Mouse (Mus musculus): ENCODE data around the gene Ccdc85c. TPM values are rescaled to one million over a fixed set of nuclear protein-coding genes. Genes with fewer than 3 reads are reported as not detected.

The Ccdc85c gene
- total RNA-seq, 2 experiments from 2014 or later, result 30.1 to 33.4 TPM

GRCm38 (mm10) chr12:108216611-108217370, 58.4 kb downstream of the Ccdc85c start:
- intact Hi-C loops (cut with DNase I), result loop anchor here (2.0 kb wide), 1 partner anchor 76 kb away; no protein-coding TSS in a partner anchor
- no peak for TF ChIP-seq CTCF (IDR thresholded peaks at IDR 0.05)
- DNase-seq, result peak; percentile 79
- H3K4me3 ChIP-seq, result no peak overlapping the region
- peak overlapping the region; percentile 24; the same call in 1 of the 2 replicates for H3K27ac ChIP-seq

GRCm38 (mm10) chr12:108215090-108215489, 60.1 kb downstream of the Ccdc85c start:
- TF ChIP-seq CTCF (IDR thresholded peaks at IDR 0.05), result peak; percentile 25; the same call in 1 of the 2 replicates
- Histone ChIP-seq H3K27ac (peak overlapping the region; percentile 69), H3K4me3 (no peak overlapping the region)
- DNase-seq, result peak; percentile 74
- intact Hi-C loops (cut with DNase I), result no loop called here

GRCm38 (mm10) chr12:108213090-108214041, 61.9 kb downstream of the Ccdc85c start:
- no peak for DNase-seq
- intact Hi-C loops (cut with DNase I), result no loop called here
- no peak for TF ChIP-seq CTCF (IDR thresholded peaks at IDR 0.05)
- Histone ChIP-seq H3K4me3 (no peak overlapping the region), H3K27ac (no peak overlapping the region; the same call in 1 of the 2 replicates)

GRCm38 (mm10) chr12:108212476-108212875, 62.7 kb downstream of the Ccdc85c start:
- no peak for TF ChIP-seq CTCF (IDR thresholded peaks at IDR 0.05)
- DNase-seq, result no peak
- no peak overlapping the region for H3K4me3 ChIP-seq
- intact Hi-C loops (cut with DNase I), result no loop called here
- H3K27ac ChIP-seq, result no peak overlapping the region

GRCm38 (mm10) chr12:108212071-108212470, 63.2 kb downstream of the Ccdc85c start:
- DNase-seq, result peak; percentile 8
- Histone ChIP-seq H3K27ac (no peak overlapping the region), H3K4me3 (no peak overlapping the region)
- intact Hi-C loops (cut with DNase I), result no loop called here
- TF ChIP-seq CTCF (IDR thresholded peaks at IDR 0.05), result no peak

- DNase-seq, result no peak
Measured at GRCm38 (mm10) chr12:108210623-108211022, 64.6 kb downstream of the Ccdc85c start.

GRCm38 (mm10) chr12:108208726-108209438, 66.3 kb downstream of the Ccdc85c start:
- intact Hi-C loops (cut with DNase I), result loop anchor here (1.0 to 5.0 kb wide), 2 partner anchors 84 to 283 kb away; no protein-coding TSS in a partner anchor
- TF ChIP-seq CTCF (IDR thresholded peaks at IDR 0.05), result peak; percentile 86

More at GRCm38 (mm10) chr12:108210623-108211022, 64.6 kb downstream of the Ccdc85c start:
- TF ChIP-seq CTCF (IDR thresholded peaks at IDR 0.05), result no peak
- H3K27ac ChIP-seq, result no peak overlapping the region
- intact Hi-C loops (cut with DNase I), result no loop called here
- no peak overlapping the region for H3K4me3 ChIP-seq

GRCm38 (mm10) chr12:108208216-108208615, 67.0 kb downstream of the Ccdc85c start:
- intact Hi-C loops (cut with DNase I), result loop anchor here (5.0 kb wide), 1 partner anchor 284 kb away; no protein-coding TSS in a partner anchor
- peak; percentile 27 for DNase-seq
- H3K4me3 ChIP-seq, result no peak overlapping the region
- no peak for TF ChIP-seq CTCF (IDR thresholded peaks at IDR 0.05)
- no peak overlapping the region for H3K27ac ChIP-seq

More at GRCm38 (mm10) chr12:108208726-108209438, 66.3 kb downstream of the Ccdc85c start:
- Histone ChIP-seq H3K4me3 (no peak overlapping the region), H3K27ac (no peak overlapping the region)
- peak; percentile 85 for DNase-seq

GRCm38 (mm10) chr12:108206641-108207040, 68.6 kb downstream of the Ccdc85c start:
- Histone ChIP-seq H3K4me3 (no peak overlapping the region), H3K27ac (no peak overlapping the region)
- TF ChIP-seq CTCF (IDR thresholded peaks at IDR 0.05), result peak; percentile 91
- DNase-seq, result peak; percentile 85
- intact Hi-C loops (cut with DNase I), result loop anchor here (5.0 kb wide), 1 partner anchor 286 kb away; no protein-coding TSS in a partner anchor

- H3K27ac ChIP-seq, result no peak overlapping the region; the same call in 1 of the 2 replicates
- no peak for TF ChIP-seq CTCF (IDR thresholded peaks at IDR 0.05)
Measured at GRCm38 (mm10) chr12:108204978-108205377, 70.2 kb downstream of the Ccdc85c start.

GRCm38 (mm10) chr12:108203895-108204294, 71.3 kb downstream of the Ccdc85c start:
- H3K4me3 ChIP-seq, result no peak overlapping the region
- TF ChIP-seq CTCF (IDR thresholded peaks at IDR 0.05), result no peak
- intact Hi-C loops (cut with DNase I), result no loop called here
- DNase-seq, result peak; percentile 58
- H3K27ac ChIP-seq, result peak overlapping the region; percentile 63

More at GRCm38 (mm10) chr12:108204978-108205377, 70.2 kb downstream of the Ccdc85c start:
- no peak for DNase-seq
- intact Hi-C loops (cut with DNase I), result loop anchor here (5.0 kb wide), 1 partner anchor 287 kb away; no protein-coding TSS in a partner anchor
- no peak overlapping the region for H3K4me3 ChIP-seq

GRCm38 (mm10) chr12:108200094-108200493, 75.1 kb downstream of the Ccdc85c start:
- Histone ChIP-seq H3K27ac (no peak overlapping the region), H3K4me3 (no peak overlapping the region)
- DNase-seq, result peak; percentile 2
- intact Hi-C loops (cut with DNase I), result no loop called here
- TF ChIP-seq CTCF (IDR thresholded peaks at IDR 0.05), result no peak
